ENCODE assay signal across 27 mouse cellular contexts in genomic region chr7:80577417-80577980, GRCm38 (mm10). TPM values are rescaled to one million over a fixed set of nuclear protein-coding genes. Genes with fewer than 3 reads are reported as not detected.
DNase-seq lines count a peak whose midpoint lies in the region; ATAC-seq and TF ChIP-seq lines count a peak whose summit lies in the region.
"Had no signal": no experiment of that assay in that cellular context is flagged by ENCODE, and none has a peak within 500 bp of the region (broad histone marks: within the 10 kb centered on the region; RNA-seq: fewer than 3 reads in every experiment).

No protein-coding gene starts in this region.

- H3K4me1 ChIP-seq in embryonic facial prominence, embryonic 13.5 days = peaks cover 16% of the 10 kb centered on the region
- H3K4me1 ChIP-seq in embryonic facial prominence, embryonic 10.5 days = peaks cover 15% of the 10 kb centered on the region
- H3K4me1 ChIP-seq in hindbrain, embryonic 13.5 days (replicated peaks) = no peaks in the 10 kb centered on the region
- no peaks in the 10 kb centered on the region for H3K4me1 ChIP-seq in hindbrain, embryonic 12.5 days
- H3K4me1 ChIP-seq in thymus, adult 2 months (replicated peaks; ENCODE audit: control insufficient read depth, insufficient read depth, low read length) = peaks cover 28% of the 10 kb centered on the region
- no peaks in the 10 kb centered on the region for H3K4me1 ChIP-seq in embryonic facial prominence, embryonic 14.5 days (ENCODE audit: control insufficient read depth, insufficient read depth, low read length)

- H3K9ac ChIP-seq in embryonic facial prominence, embryonic 13.5 days = peak overlapping the region; percentile 46; the same call in 1 of the 2 replicates
- peak overlapping the region; percentile 35; the same call in 1 of the 2 replicates for H3K9ac ChIP-seq in hindbrain, embryonic 13.5 days
- H3K9ac ChIP-seq in hindbrain, embryonic 12.5 days = no peak overlapping the region
- no peak overlapping the region for H3K9ac ChIP-seq in embryonic facial prominence, embryonic 14.5 days (ENCODE audit: low read depth, low read length)
- H3K9ac ChIP-seq: heart, embryonic 12.5 days; limb, embryonic 15.5 days; liver, embryonic 13.5 days had no signal

- H3K4me3 ChIP-seq in embryonic facial prominence, embryonic 13.5 days = no peak overlapping the region
- H3K4me3 ChIP-seq in embryonic facial prominence, embryonic 10.5 days = no peak overlapping the region
- H3K4me3 ChIP-seq in hindbrain, embryonic 13.5 days = no peak overlapping the region
- H3K4me3 ChIP-seq in hindbrain, embryonic 12.5 days = no peak overlapping the region
- H3K4me3 ChIP-seq in thymus, adult 2 months (ENCODE audit: control insufficient read depth, insufficient read depth, low read length) = no peak overlapping the region
- H3K4me3 ChIP-seq in embryonic facial prominence, embryonic 14.5 days (ENCODE audit: low read depth, low read length) = no peak overlapping the region
- H3K4me3 ChIP-seq: heart, adult 2 months; heart, embryonic 12.5 days; limb, embryonic 10.5 days; limb, embryonic 15.5 days; liver, embryonic 13.5 days had no signal

- no peak for TF ChIP-seq POLR2A in thymus, adult 2 months (IDR thresholded peaks at IDR 0.05; ENCODE audit: control insufficient read depth, extremely low read depth, insufficient read depth, low read length, poor library complexity)

- H3K4me2 ChIP-seq in embryonic facial prominence, embryonic 13.5 days = no peak overlapping the region
- no peak overlapping the region for H3K4me2 ChIP-seq in hindbrain, embryonic 13.5 days
- H3K4me2 ChIP-seq in hindbrain, embryonic 12.5 days (replicated peaks) = no peak overlapping the region
- H3K4me2 ChIP-seq in embryonic facial prominence, embryonic 14.5 days (ENCODE audit: low read depth, low read length) = no peak overlapping the region
- H3K4me2 ChIP-seq: heart, embryonic 12.5 days; limb, embryonic 15.5 days; liver, embryonic 13.5 days had no signal

- DNase-seq in embryonic facial prominence, embryonic 10.5 days (ENCODE audit: low spot score) = no peak
- DNase-seq in thymus, postnatal 0 days (ENCODE audit: low spot score) = peak; percentile 52
- DNase-seq in thymus, adult 2 months = no peak
- DNase-seq in embryonic facial prominence, embryonic 14.5 days (ENCODE audit: low spot score) = peak; percentile 30
- DNase-seq: adrenal gland, postnatal 10 days; cerebellum, adult 18-20 months; cerebellum, postnatal 10 days; gastrocnemius, postnatal 25 days; heart, adult 2 months; kidney, adult 8-10 months; kidney, postnatal 4 days; layer of hippocampus, postnatal 36 days; liver, embryonic 13.5 days; lung, adult 18-20 months; lung, postnatal 10 days had no signal

- WGBS in embryonic facial prominence, embryonic 13.5 days = 39% methylated on average over 14 of the region's 14 CpGs
- 66% methylated on average over 14 of the region's 14 CpGs for WGBS in embryonic facial prominence, embryonic 10.5 days
- 73% methylated on average over 14 of the region's 14 CpGs for WGBS in hindbrain, embryonic 13.5 days
- WGBS in hindbrain, embryonic 12.5 days = 75% methylated on average over 14 of the region's 14 CpGs
- WGBS in thymus, adult 2 months = 60% methylated on average over 14 of the region's 14 CpGs
- 40% methylated on average over 14 of the region's 14 CpGs for WGBS in embryonic facial prominence, embryonic 14.5 days

- ATAC-seq in embryonic facial prominence, embryonic 13.5 days (ENCODE audit: insufficient number of reproducible peaks, insufficient read depth, low FRiP score, low TSS enrichment, low read depth) = no peak
- no peak for ATAC-seq in hindbrain, embryonic 13.5 days (ENCODE audit: low FRiP score)
- ATAC-seq in hindbrain, embryonic 12.5 days (ENCODE audit: low FRiP score) = no peak
- no peak for ATAC-seq in embryonic facial prominence, embryonic 14.5 days (ENCODE audit: low read depth)
- ATAC-seq in granulocyte monocyte progenitor cell, adult 5-6 weeks (replicated peaks; ENCODE audit: poor library complexity, severe bottlenecking) = no peak
- ATAC-seq: hindbrain, embryonic 16.5 days; midbrain, embryonic 16.5 days; Patski had no signal

- no peaks in the 10 kb centered on the region for H3K9me3 ChIP-seq in embryonic facial prominence, embryonic 13.5 days
- H3K9me3 ChIP-seq in embryonic facial prominence, embryonic 10.5 days = no peaks in the 10 kb centered on the region
- H3K9me3 ChIP-seq in hindbrain, embryonic 13.5 days = no peaks in the 10 kb centered on the region
- H3K9me3 ChIP-seq in hindbrain, embryonic 12.5 days (replicated peaks) = no peaks in the 10 kb centered on the region
- no peaks in the 10 kb centered on the region for H3K9me3 ChIP-seq in embryonic facial prominence, embryonic 14.5 days (ENCODE audit: control insufficient read depth, low read length)
- H3K9me3 ChIP-seq: limb, embryonic 10.5 days; limb, embryonic 15.5 days; liver, embryonic 13.5 days had no signal

- H3K36me3 ChIP-seq in embryonic facial prominence, embryonic 13.5 days = no peaks in the 10 kb centered on the region
- no peaks in the 10 kb centered on the region for H3K36me3 ChIP-seq in embryonic facial prominence, embryonic 10.5 days (replicated peaks)
- H3K36me3 ChIP-seq in hindbrain, embryonic 13.5 days = no peaks in the 10 kb centered on the region
- no peaks in the 10 kb centered on the region for H3K36me3 ChIP-seq in hindbrain, embryonic 12.5 days
- no peaks in the 10 kb centered on the region for H3K36me3 ChIP-seq in thymus, adult 2 months (ENCODE audit: control insufficient read depth, insufficient read depth, low read length)
- no peaks in the 10 kb centered on the region for H3K36me3 ChIP-seq in embryonic facial prominence, embryonic 14.5 days (ENCODE audit: control insufficient read depth, insufficient read depth, low read length)
- H3K36me3 ChIP-seq: heart, embryonic 12.5 days; limb, embryonic 10.5 days; limb, embryonic 15.5 days; liver, embryonic 13.5 days had no signal

- TF ChIP-seq CTCF in thymus, adult 2 months (IDR thresholded peaks at IDR 0.05; ENCODE audit: borderline replicate concordance, control insufficient read depth, extremely low read depth, insufficient read depth, low read length, poor library complexity) = no peak

- no peaks in the 10 kb centered on the region; the same call in 1 of the 2 replicates for H3K27me3 ChIP-seq in embryonic facial prominence, embryonic 13.5 days
- peaks cover 4% of the 10 kb centered on the region for H3K27me3 ChIP-seq in embryonic facial prominence, embryonic 10.5 days (replicated peaks; ENCODE audit: low read depth, poor library complexity, severe bottlenecking)
- H3K27me3 ChIP-seq in hindbrain, embryonic 13.5 days = no peaks in the 10 kb centered on the region
- H3K27me3 ChIP-seq in hindbrain, embryonic 12.5 days = no peaks in the 10 kb centered on the region
- no peaks in the 10 kb centered on the region for H3K27me3 ChIP-seq in thymus, adult 2 months (ENCODE audit: control insufficient read depth, insufficient read depth, low read length)
- H3K27me3 ChIP-seq in embryonic facial prominence, embryonic 14.5 days (replicated peaks; ENCODE audit: control insufficient read depth, insufficient read depth, low read length) = no peaks in the 10 kb centered on the region
- H3K27me3 ChIP-seq: CH12.LX; heart, embryonic 12.5 days; limb, embryonic 15.5 days had no signal

- H3K27ac ChIP-seq in embryonic facial prominence, embryonic 13.5 days = no peak overlapping the region
- no peak overlapping the region for H3K27ac ChIP-seq in embryonic facial prominence, embryonic 10.5 days (replicated peaks)
- H3K27ac ChIP-seq in hindbrain, embryonic 13.5 days = no peak overlapping the region
- no peak overlapping the region for H3K27ac ChIP-seq in hindbrain, embryonic 12.5 days
- no peak overlapping the region for H3K27ac ChIP-seq in thymus, adult 2 months (ENCODE audit: control insufficient read depth, insufficient read depth, low read length)
- H3K27ac ChIP-seq in embryonic facial prominence, embryonic 14.5 days (replicated peaks; ENCODE audit: low read depth, low read length) = no peak overlapping the region
- H3K27ac ChIP-seq: heart, adult 2 months; kidney, postnatal 0 days; limb, embryonic 10.5 days; limb, embryonic 15.5 days; liver, embryonic 13.5 days had no signal

RNA-seq across cellular contexts. Expression of gene Blm, which starts 42.6 kb away (rescaled TPM):
- 27.1 and 28.3 TPM in 2 replicates for polyA plus RNA-seq in embryonic facial prominence, embryonic 13.5 days (2015; fragmentation: Nextera tagmentation; extraction: Ambion mirVana)
- polyA plus RNA-seq in embryonic facial prominence, embryonic 10.5 days (2016; fragmentation: Nextera tagmentation; extraction: Ambion mirVana) = 49.6 and 54.6 TPM in 2 replicates
- 11.3 and 13.5 TPM in 2 replicates for polyA plus RNA-seq in hindbrain, embryonic 13.5 days (2015; fragmentation: Nextera tagmentation; extraction: Ambion mirVana)
- polyA plus RNA-seq in hindbrain, embryonic 12.5 days (2016; fragmentation: Nextera tagmentation; extraction: Ambion mirVana) = 24.7 and 26.0 TPM in 2 replicates
- polyA plus RNA-seq in thymus, postnatal 0 days (2015; fragmentation: Nextera tagmentation; extraction: Ambion mirVana) = 14.6 and 19.5 TPM in 2 replicates
- polyA plus RNA-seq in thymus, adult 2 months (2012; rRNA removed) = 6.3 and 6.4 TPM in 2 replicates
- 13.1 and 17.1 TPM in 2 replicates for polyA plus RNA-seq in embryonic facial prominence, embryonic 14.5 days (2014; fragmentation: Nextera tagmentation; extraction: Ambion mirVana)
- 49.2 and 57.4 TPM in 2 replicates for total RNA-seq in granulocyte monocyte progenitor cell, adult 5-6 weeks (2014; fragmentation: Nextera tagmentation)
- total RNA-seq in granulocyte monocyte progenitor cell, adult 5-6 weeks (2017) = 37.3 and 39.0 TPM in 2 replicates

Comparison
In these comparisons a context has a peak if more than half of its experiments do, and no peak if none do; other contexts are left out.
1. H3K9ac ChIP-seq: peak in embryonic facial prominence, embryonic 13.5 days (single experiment) and hindbrain, embryonic 13.5 days (single experiment); none in hindbrain, embryonic 12.5 days (single experiment) and embryonic facial prominence, embryonic 14.5 days (single experiment).
2. DNase-seq: peak in thymus, postnatal 0 days (single experiment) and embryonic facial prominence, embryonic 14.5 days (single experiment); none in embryonic facial prominence, embryonic 10.5 days (single experiment) and thymus, adult 2 months (single experiment).